Mouse (Mus musculus): ENCODE data around the gene Gast. TPM values are rescaled to one million over a fixed set of nuclear protein-coding genes. Genes with fewer than 3 reads are reported as not detected.

The Gast gene
- polyA plus RNA-seq, 1 experiment from 2014 or later = 4.0 TPM

Other genes starting within 250 kb of the Gast start
- 2.0 and 2.4 TPM in 2 replicates for gene Krt32, start 246.2 kb upstream of the Gast start, polyA plus RNA-seq (2015; fragmentation: Nextera tagmentation; extraction: Ambion mirVana)
- gene Krt35, start 238.2 kb upstream of the Gast start, polyA plus RNA-seq (2015; fragmentation: Nextera tagmentation; extraction: Ambion mirVana) = 23.6 and 26.4 TPM in 2 replicates
- gene Krt36, start 228.8 kb upstream of the Gast start, polyA plus RNA-seq (2015; fragmentation: Nextera tagmentation; extraction: Ambion mirVana) = 55.9 and 83.7 TPM in 2 replicates
- gene Krt13, start 212.8 kb upstream of the Gast start, polyA plus RNA-seq (2015; fragmentation: Nextera tagmentation; extraction: Ambion mirVana) = 50.3 and 60.2 TPM in 2 replicates
- gene Krt15, start 198.5 kb upstream of the Gast start, polyA plus RNA-seq (2015; fragmentation: Nextera tagmentation; extraction: Ambion mirVana) = 1,213 and 1,252 TPM in 2 replicates
- gene Krt19, start 185.7 kb upstream of the Gast start, polyA plus RNA-seq (2015; fragmentation: Nextera tagmentation; extraction: Ambion mirVana) = 417 and 437 TPM in 2 replicates
- 0.13 and 0.24 TPM in 2 replicates for gene Krt9, start 141.2 kb upstream of the Gast start, polyA plus RNA-seq (2015; fragmentation: Nextera tagmentation; extraction: Ambion mirVana)
- 1,243 and 1,298 TPM in 2 replicates for gene Krt14, start 126.9 kb upstream of the Gast start, polyA plus RNA-seq (2015; fragmentation: Nextera tagmentation; extraction: Ambion mirVana)
- gene Krt16, start 85.5 kb upstream of the Gast start, polyA plus RNA-seq (2015; fragmentation: Nextera tagmentation; extraction: Ambion mirVana) = 11.7 and 16.2 TPM in 2 replicates
- 264 and 267 TPM in 2 replicates for gene Krt17, start 73.4 kb upstream of the Gast start, polyA plus RNA-seq (2015; fragmentation: Nextera tagmentation; extraction: Ambion mirVana)
- gene Krt42, start 64.5 kb upstream of the Gast start, polyA plus RNA-seq (2015; fragmentation: Nextera tagmentation; extraction: Ambion mirVana) = 0.15 TPM in 1 of 2 replicates, not detected in the other
- gene Eif1, start 14.5 kb upstream of the Gast start, polyA plus RNA-seq (2015; fragmentation: Nextera tagmentation; extraction: Ambion mirVana) = 1,535 and 1,764 TPM in 2 replicates
- gene Hap1, start 21.7 kb downstream of the Gast start, polyA plus RNA-seq (2015; fragmentation: Nextera tagmentation; extraction: Ambion mirVana) = 1.9 and 2.8 TPM in 2 replicates
- 305 and 309 TPM in 2 replicates for gene Jup, start 63.4 kb downstream of the Gast start, polyA plus RNA-seq (2015; fragmentation: Nextera tagmentation; extraction: Ambion mirVana)
- gene P3h4, start 80.4 kb downstream of the Gast start, polyA plus RNA-seq (2015; fragmentation: Nextera tagmentation; extraction: Ambion mirVana) = 107 and 114 TPM in 2 replicates
- 210 and 239 TPM in 2 replicates for gene Fkbp10, start 81.3 kb downstream of the Gast start, polyA plus RNA-seq (2015; fragmentation: Nextera tagmentation; extraction: Ambion mirVana)
- gene Nt5c3b, start 107.4 kb downstream of the Gast start, polyA plus RNA-seq (2015; fragmentation: Nextera tagmentation; extraction: Ambion mirVana) = 137 and 141 TPM in 2 replicates
- 0.64 and 0.70 TPM in 2 replicates for gene Klhl10, start 107.5 kb downstream of the Gast start, polyA plus RNA-seq (2015; fragmentation: Nextera tagmentation; extraction: Ambion mirVana)
- gene Klhl11, start 138.3 kb downstream of the Gast start, polyA plus RNA-seq (2015; fragmentation: Nextera tagmentation; extraction: Ambion mirVana) = 9.5 and 10.0 TPM in 2 replicates
- 181 and 189 TPM in 2 replicates for gene Acly, start 193.6 kb downstream of the Gast start, polyA plus RNA-seq (2015; fragmentation: Nextera tagmentation; extraction: Ambion mirVana)
- 0.19 and 0.56 TPM in 2 replicates for gene Ttc25, start 211.2 kb downstream of the Gast start, polyA plus RNA-seq (2015; fragmentation: Nextera tagmentation; extraction: Ambion mirVana)
- gene Cnp, start 240.5 kb downstream of the Gast start, polyA plus RNA-seq (2015; fragmentation: Nextera tagmentation; extraction: Ambion mirVana) = 25.1 and 30.5 TPM in 2 replicates

All from limb, embryonic 15.5 days (tissue).